Mouse (Mus musculus) bone marrow, adult 2 months (tissue): Measurements from ENCODE around the gene Ntn1.

Experiments
- CTCF ChIP-seq: fragments of 200-500 bp; IDR thresholded peaks from 2 replicates; pipeline ENCODE4 v1.5.1; 2011; ENCODE audit warnings: low read length, control low read depth; ENCODE audit not compliant: control insufficient read depth, insufficient read depth
- POLR2A ChIP-seq: fragments of 200-500 bp; IDR thresholded peaks from 2 replicates; pipeline ENCODE4 v1.6.1; 2011; ENCODE audit warnings: low read depth, mild to moderate bottlenecking, control low read depth, low read length, borderline replicate concordance; ENCODE audit not compliant: control insufficient read depth

DNA sequence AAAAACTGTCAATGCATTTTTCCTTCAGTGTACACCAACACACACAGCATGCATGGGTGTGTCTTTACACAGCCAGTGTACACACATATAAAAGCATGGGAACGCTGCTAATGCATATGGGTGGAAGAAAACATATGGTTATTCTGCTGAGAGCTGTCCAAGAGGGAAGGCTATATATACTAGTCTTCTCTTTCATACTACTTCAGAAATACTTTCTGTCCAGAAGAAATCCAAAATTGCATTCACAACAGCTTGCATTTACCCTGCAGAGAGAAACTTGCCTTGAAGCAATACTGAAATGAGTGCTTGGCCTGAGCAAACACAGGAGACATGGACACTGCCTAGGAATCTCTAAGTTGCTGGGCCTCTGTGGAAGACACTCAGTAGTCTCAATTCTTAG lies 18.8 kb downstream of the Ntn1 start:
- TF ChIP-seq CTCF, result no peak
- TF ChIP-seq POLR2A, result no peak
